Mouse (Mus musculus) T-helper 1 cell (primary cell): ENCODE measurements around the gene Pde6b.

Experiments used
- in situ Hi-C: fragments of 300-600 bp; cut with MboI, MseI; formaldehyde crosslinking; loops from one replicate; pipeline ENCODE4 v1.15.1; 2025; ENCODE audit warnings: high pct_unique_total_duplicates

Gene Pde6b

GRCm38 (mm10) chr5:108388201-108388600 lies at the start of gene Pde6b:
TSS of gene Pde6b (plus strand) at chr5:108388391.
- in situ Hi-C loops = no loop called here

- in situ Hi-C loops = no loop called here
Measured at GRCm38 (mm10) chr5:108343680-108344170, 44.5 kb upstream of the Pde6b start.

- in situ Hi-C loops = no loop called here
Measured at GRCm38 (mm10) chr5:108345313-108346071, 42.7 kb upstream of the Pde6b start.

- in situ Hi-C loops = no loop called here
Measured at GRCm38 (mm10) chr5:108347843-108348242, 40.3 kb upstream of the Pde6b start.

GRCm38 (mm10) chr5:108349511-108350148 lies 38.6 kb upstream of the Pde6b start:
- in situ Hi-C loops = no loop called here

- in situ Hi-C loops = no loop called here
Measured at GRCm38 (mm10) chr5:108354056-108354455, 34.1 kb upstream of the Pde6b start.

GRCm38 (mm10) chr5:108357862-108358261 lies 30.3 kb upstream of the Pde6b start:
- in situ Hi-C loops = no loop called here

GRCm38 (mm10) chr5:108359491-108359890 lies 28.7 kb upstream of the Pde6b start:
- in situ Hi-C loops = no loop called here

GRCm38 (mm10) chr5:108360211-108360610 lies 28.0 kb upstream of the Pde6b start:
- in situ Hi-C loops = no loop called here

GRCm38 (mm10) chr5:108362330-108362729 lies 25.9 kb upstream of the Pde6b start:
- in situ Hi-C loops = no loop called here

GRCm38 (mm10) chr5:108366328-108366983 lies 21.7 kb upstream of the Pde6b start:
- in situ Hi-C loops = no loop called here

- in situ Hi-C loops = no loop called here
Measured at GRCm38 (mm10) chr5:108366984-108367841, 21.0 kb upstream of the Pde6b start.

GRCm38 (mm10) chr5:108367871-108368332 lies 20.3 kb upstream of the Pde6b start, which contains the start of gene Gm42517:
TSS of gene Gm42517 (minus strand) at chr5:108367922.
- in situ Hi-C loops = no loop called here

GRCm38 (mm10) chr5:108368446-108368845 lies 19.7 kb upstream of the Pde6b start:
- in situ Hi-C loops = no loop called here

- in situ Hi-C loops = no loop called here
Measured at GRCm38 (mm10) chr5:108368851-108369621, 19.2 kb upstream of the Pde6b start.

GRCm38 (mm10) chr5:108369964-108370363 lies 18.2 kb upstream of the Pde6b start:
- in situ Hi-C loops = no loop called here

GRCm38 (mm10) chr5:108374079-108374478 lies 14.1 kb upstream of the Pde6b start:
- in situ Hi-C loops = no loop called here

- in situ Hi-C loops = no loop called here
Measured at GRCm38 (mm10) chr5:108376059-108376458, 12.1 kb upstream of the Pde6b start.

GRCm38 (mm10) chr5:108378346-108378745 lies 9.8 kb upstream of the Pde6b start:
- in situ Hi-C loops = no loop called here

GRCm38 (mm10) chr5:108385632-108386031 lies 2.6 kb upstream of the Pde6b start:
- in situ Hi-C loops = no loop called here

GRCm38 (mm10) chr5:108386449-108386848 lies 1.7 kb upstream of the Pde6b start:
- in situ Hi-C loops = no loop called here
